Mouse (Mus musculus) erythroblast, embryonic 14.5 days (primary cell): Measurements from ENCODE around the gene Degs2. TPM values are rescaled to one million over a fixed set of nuclear protein-coding genes. Genes with fewer than 3 reads are reported as not detected.

ENCODE experiments used
- H3K27me3 ChIP-seq: 2 replicates; pipeline ENCODE4 v1.6.1; 2012; ENCODE audit warnings: inconsistent platforms; ENCODE audit not compliant: control insufficient read depth
- H3K36me3 ChIP-seq: 2 replicates; pipeline ENCODE4 v1.6.1; 2012; ENCODE audit warnings: mild to moderate bottlenecking, inconsistent platforms; ENCODE audit not compliant: control insufficient read depth
- H3K4me1 ChIP-seq: 2 replicates; pipeline ENCODE4 v1.6.1; 2012; ENCODE audit warnings: inconsistent platforms; ENCODE audit not compliant: control insufficient read depth
- H3K4me3 ChIP-seq: replicated peaks from 2 replicates; pipeline ENCODE3; 2012; ENCODE audit warnings: moderate library complexity, mild to moderate bottlenecking, inconsistent platforms
- H3K9me3 ChIP-seq: 2 replicates; pipeline ENCODE4 v1.6.1; 2012; ENCODE audit warnings: low read length, inconsistent platforms, mixed read lengths; ENCODE audit not compliant: control insufficient read depth
- GATA1 ChIP-seq: IDR thresholded peaks from 2 replicates; pipeline ENCODE4 v1.6.1; 2012; ENCODE audit warnings: low read length, inconsistent platforms, mixed read lengths
- TAL1 ChIP-seq: IDR thresholded peaks from 3 replicates; pipeline ENCODE4 v1.6.1; 2012; ENCODE audit warnings: low read length, inconsistent platforms, mixed read lengths
- polyA plus RNA-seq: library from polyadenylated mRNA; stranded (reverse); fragments of >175 nt; gene quantifications from 2 replicates; pipeline ENCODE4 v1.2.3, GENCODE M21; 2012

The Degs2 gene
- polyA plus RNA-seq, 1 experiment, result not detected

DNA sequence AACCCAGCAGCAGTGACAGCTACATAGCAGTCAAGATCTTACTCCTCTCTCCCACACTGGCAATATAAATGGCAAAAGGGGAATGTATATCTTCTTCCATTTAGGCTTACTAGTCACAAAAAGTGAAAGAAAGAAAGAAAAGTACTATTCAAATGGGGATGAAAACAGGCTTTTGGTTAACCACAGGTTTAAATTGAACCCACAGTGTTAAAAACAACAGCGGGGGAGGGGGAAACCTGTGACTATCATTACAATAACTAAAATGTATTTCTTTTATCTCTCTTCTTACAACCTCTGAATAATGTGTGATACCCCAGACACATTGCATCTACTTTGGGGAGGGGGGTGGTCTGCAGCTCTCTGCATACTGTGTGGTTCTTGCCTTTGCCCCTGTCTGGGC lies 55.9 kb downstream of the Degs2 start:
- no peak overlapping the region for H3K4me3 ChIP-seq
- H3K9me3 ChIP-seq, result no peaks in the 10 kb centered on the region
- H3K27me3 ChIP-seq, result no peaks in the 10 kb centered on the region
- no peaks in the 10 kb centered on the region for H3K4me1 ChIP-seq
- TF ChIP-seq TAL1, result no peak
- no peaks in the 10 kb centered on the region for H3K36me3 ChIP-seq

GRCm38 (mm10) chr12:108642019-108642418 lies 60.1 kb downstream of the Degs2 start:
- no peaks in the 10 kb centered on the region for H3K36me3 ChIP-seq
- no peaks in the 10 kb centered on the region for H3K27me3 ChIP-seq
- H3K9me3 ChIP-seq, result no peaks in the 10 kb centered on the region
- no peak overlapping the region for H3K4me3 ChIP-seq
- TF ChIP-seq GATA1, result no peak
- TF ChIP-seq TAL1, result no peak
- H3K4me1 ChIP-seq, result no peaks in the 10 kb centered on the region

DNA sequence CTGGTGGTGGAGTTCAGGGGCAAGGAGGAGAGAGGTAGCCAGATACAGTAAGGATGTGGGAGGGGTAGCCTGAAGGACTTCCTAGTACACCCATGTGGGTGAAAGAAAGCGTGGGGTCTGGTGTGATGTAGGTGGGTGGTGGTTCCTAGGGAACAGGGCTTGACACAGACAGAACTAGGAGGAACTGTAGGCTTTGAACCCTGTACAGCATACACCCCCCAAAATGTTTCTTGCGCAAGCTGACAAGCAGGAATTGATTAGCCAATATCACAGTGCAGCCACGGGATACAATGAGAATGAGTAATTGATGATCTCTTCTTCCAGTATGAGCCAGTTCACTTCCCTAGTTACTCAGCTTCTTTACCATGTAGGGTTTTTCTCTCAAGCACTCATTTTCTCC lies 63.0 kb downstream of the Degs2 start:
- Histone ChIP-seq H3K27me3 (no peaks in the 10 kb centered on the region), H3K4me1 (no peaks in the 10 kb centered on the region), H3K9me3 (no peaks in the 10 kb centered on the region), H3K36me3 (no peaks in the 10 kb centered on the region), H3K4me3 (no peak overlapping the region)
- TF ChIP-seq TAL1 (no peak), GATA1 (no peak)

GRCm38 (mm10) chr12:108637440-108637839 lies 64.7 kb downstream of the Degs2 start:
- peaks cover 6% of the 10 kb centered on the region for H3K4me1 ChIP-seq
- TF ChIP-seq TAL1 (no peak), GATA1 (no peak)
- H3K36me3 ChIP-seq, result no peaks in the 10 kb centered on the region
- no peaks in the 10 kb centered on the region for H3K27me3 ChIP-seq
- H3K9me3 ChIP-seq, result no peaks in the 10 kb centered on the region
- no peak overlapping the region for H3K4me3 ChIP-seq

GRCm38 (mm10) chr12:108635501-108635900 lies 66.6 kb downstream of the Degs2 start:
- no peak overlapping the region for H3K4me3 ChIP-seq
- no peak for TF ChIP-seq GATA1
- no peak for TF ChIP-seq TAL1
- no peaks in the 10 kb centered on the region for H3K27me3 ChIP-seq
- H3K4me1 ChIP-seq, result peaks cover 20% of the 10 kb centered on the region
- H3K36me3 ChIP-seq, result no peaks in the 10 kb centered on the region
- H3K9me3 ChIP-seq, result no peaks in the 10 kb centered on the region

DNA sequence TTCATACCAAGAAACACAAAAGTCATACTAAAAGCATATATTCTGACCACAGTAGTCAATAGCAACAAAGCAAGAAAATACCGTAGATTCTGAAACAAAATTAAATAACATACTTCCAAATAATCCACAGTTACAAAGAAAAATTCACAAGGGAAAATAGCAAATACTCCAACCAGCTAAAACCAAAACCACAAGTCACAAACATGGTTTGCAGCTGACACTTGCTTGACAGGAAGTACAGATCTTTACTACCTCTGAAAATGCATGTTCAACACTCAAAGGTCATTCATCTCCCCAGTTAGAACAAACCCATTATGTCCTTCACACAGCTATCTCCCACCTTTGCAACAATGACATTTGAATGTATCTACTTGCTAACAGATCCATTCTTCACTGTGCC lies 68.1 kb downstream of the Degs2 start:
- H3K27me3 ChIP-seq, result no peaks in the 10 kb centered on the region
- no peak overlapping the region for H3K4me3 ChIP-seq
- H3K9me3 ChIP-seq, result no peaks in the 10 kb centered on the region
- H3K36me3 ChIP-seq, result no peaks in the 10 kb centered on the region
- H3K4me1 ChIP-seq, result peaks cover 20% of the 10 kb centered on the region
- no peak for TF ChIP-seq TAL1
- no peak for TF ChIP-seq GATA1

DNA sequence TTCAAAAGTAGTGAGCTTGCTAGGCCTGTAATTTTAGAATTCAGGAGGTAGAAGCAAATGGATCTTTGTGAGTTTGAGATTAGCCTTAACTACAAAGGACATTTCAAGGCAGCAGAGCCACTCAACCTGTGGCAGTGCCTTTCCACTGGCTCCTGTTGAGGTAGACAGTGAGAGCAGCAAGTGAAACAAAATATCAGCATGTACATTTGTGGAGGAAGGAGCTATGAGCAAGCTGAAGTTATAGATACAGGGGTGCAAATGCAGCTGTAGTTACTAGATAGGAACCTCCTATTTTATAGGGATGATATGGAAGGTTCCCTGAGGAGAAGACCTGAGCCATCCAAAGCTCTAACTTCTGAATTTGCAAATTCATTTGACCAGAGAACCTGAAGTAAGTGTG lies 69.6 kb downstream of the Degs2 start:
- no peaks in the 10 kb centered on the region for H3K27me3 ChIP-seq
- H3K9me3 ChIP-seq, result no peaks in the 10 kb centered on the region
- no peaks in the 10 kb centered on the region for H3K36me3 ChIP-seq
- no peak overlapping the region for H3K4me3 ChIP-seq
- peaks cover 20% of the 10 kb centered on the region for H3K4me1 ChIP-seq
- TF ChIP-seq GATA1 (no peak), TAL1 (no peak)

DNA sequence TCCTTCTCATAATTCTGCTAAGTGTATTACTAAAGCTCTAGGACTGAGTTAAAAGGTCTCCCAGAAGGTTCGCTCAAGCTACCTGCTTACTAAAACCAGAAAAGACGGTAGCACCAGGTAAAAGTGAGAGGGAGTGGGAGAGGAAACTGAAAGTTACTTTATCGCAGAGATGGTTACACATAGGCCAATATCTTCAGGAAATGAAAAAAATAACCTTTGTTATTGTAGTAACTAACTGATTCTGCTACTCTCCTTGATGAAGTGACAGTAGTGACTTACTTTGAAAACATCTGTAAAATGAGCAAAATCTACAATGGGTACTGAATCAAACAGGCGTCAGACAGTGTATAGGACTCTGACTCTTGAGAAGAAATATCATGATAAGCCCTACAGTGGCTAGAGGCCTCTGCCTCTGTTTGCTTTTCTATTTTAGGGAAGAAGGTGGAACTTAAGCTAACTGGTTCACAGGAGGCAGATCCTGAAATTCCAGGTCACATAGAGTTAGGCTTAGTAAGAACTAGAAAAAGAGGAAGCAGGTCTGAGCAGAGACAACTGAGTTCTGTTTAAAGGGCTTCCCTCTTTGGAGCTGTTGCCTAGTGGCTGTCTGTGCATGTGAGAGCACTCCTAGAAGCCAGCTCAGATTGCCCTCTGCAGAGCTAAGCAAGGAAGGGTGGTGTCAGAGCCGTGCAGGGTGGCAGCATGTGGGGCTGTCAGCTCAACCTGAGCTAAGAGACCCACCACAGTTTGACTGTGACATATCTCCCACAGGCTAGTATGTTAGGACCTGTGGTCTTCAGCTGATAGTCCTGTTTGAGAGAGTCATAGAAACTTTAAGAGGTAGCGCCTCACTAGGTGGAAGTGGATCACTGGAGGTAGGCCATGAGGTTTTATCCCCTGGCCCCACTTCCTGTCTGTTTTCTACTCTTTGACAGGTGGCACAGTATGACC lies 71.1 kb downstream of the Degs2 start:
- Histone ChIP-seq H3K4me3 (no peak overlapping the region), H3K4me1 (peaks cover 20% of the 10 kb centered on the region), H3K36me3 (no peaks in the 10 kb centered on the region), H3K27me3 (no peaks in the 10 kb centered on the region), H3K9me3 (no peaks in the 10 kb centered on the region)
- TF ChIP-seq GATA1 (no peak), TAL1 (no peak)

GRCm38 (mm10) chr12:108629556-108629955 lies 72.6 kb downstream of the Degs2 start:
- Histone ChIP-seq H3K36me3 (no peaks in the 10 kb centered on the region), H3K9me3 (no peaks in the 10 kb centered on the region), H3K4me1 (peaks cover 20% of the 10 kb centered on the region), H3K4me3 (no peak overlapping the region), H3K27me3 (no peaks in the 10 kb centered on the region)
- TF ChIP-seq GATA1 (no peak), TAL1 (no peak)

Other genes starting within 250 kb of the Degs2 start
- gene Evl, start 147.6 kb downstream of the Degs2 start, polyA plus RNA-seq, result 1.6 and 1.9 TPM in 2 replicates
- gene Yy1, start 90.7 kb upstream of the Degs2 start, polyA plus RNA-seq, result 3.0 and 3.3 TPM in 2 replicates
- gene Slc25a29, start 133.6 kb upstream of the Degs2 start, polyA plus RNA-seq, result 0.02 TPM in 1 of 2 replicates, not detected in the other
- 0.19 and 0.22 TPM in 2 replicates for gene Slc25a47, start 133.7 kb upstream of the Degs2 start, polyA plus RNA-seq
- 0.57 and 0.76 TPM in 2 replicates for gene Wdr25, start 191.3 kb upstream of the Degs2 start, polyA plus RNA-seq
- 1.4 and 2.1 TPM in 2 replicates for gene Wars, start 191.9 kb upstream of the Degs2 start, polyA plus RNA-seq